Mouse (Mus musculus) heart, embryonic 15.5 days (tissue): ENCODE measurements around the gene Cep131. TPM values are rescaled to one million over a fixed set of nuclear protein-coding genes. Genes with fewer than 3 reads are reported as not detected.

Experiments
- ATAC-seq: fragments of 200-750 bp; cut with Nextera tagmentation; replicated peaks from 2 replicates; pipeline ENCODE4 v1.8.0; 2017; ENCODE audit warnings: low read depth, moderate TSS enrichment; ENCODE audit not compliant: insufficient number of reproducible peaks, insufficient read depth, low FRiP score
- H3K27ac ChIP-seq: fragments of 300-500 bp; sonication (generic); 2 replicates; pipeline ENCODE4 v1.5.1; 2015; ENCODE audit warnings: mild to moderate bottlenecking, inconsistent platforms
- H3K27me3 ChIP-seq: fragments of 300-500 bp; sonication (generic); 2 replicates; pipeline ENCODE4 v1.6.1; 2015; ENCODE audit warnings: inconsistent platforms
- H3K36me3 ChIP-seq: fragments of 300-500 bp; sonication (generic); 2 replicates; pipeline ENCODE4 v1.6.1; 2015; ENCODE audit warnings: mild to moderate bottlenecking, inconsistent platforms
- H3K4me1 ChIP-seq: fragments of 300-500 bp; sonication (generic); replicated peaks from 2 replicates; pipeline ENCODE4 v1.6.1; 2015; ENCODE audit warnings: inconsistent platforms
- H3K4me2 ChIP-seq: fragments of 300-500 bp; sonication (generic); 2 replicates; pipeline ENCODE4 v1.6.1; 2015; ENCODE audit warnings: inconsistent platforms, mild to moderate bottlenecking, moderate library complexity
- H3K4me3 ChIP-seq: fragments of 300-500 bp; sonication (generic); 2 replicates; pipeline ENCODE4 v1.5.1; 2015; ENCODE audit warnings: mild to moderate bottlenecking, inconsistent platforms
- H3K9ac ChIP-seq: fragments of 300-500 bp; sonication (generic); 2 replicates; pipeline ENCODE4 v1.6.1; 2015; ENCODE audit warnings: mild to moderate bottlenecking, inconsistent platforms
- H3K9me3 ChIP-seq: fragments of 300-500 bp; sonication (generic); replicated peaks from 2 replicates; pipeline ENCODE4 v1.6.1; 2016; ENCODE audit warnings: inconsistent platforms
- WGBS: fragments of 180-500 bp; shearing (Covaris S2); methylation state at CpG from one replicate; pipeline ENCODE4 v1.1.7; 2015; ENCODE audit warnings: mixed read lengths; 5-methylcytosine and 5-hydroxymethylcytosine counted together
- microRNA counts: library from miRNA; unstranded; fragments of <30 nt; microRNA quantifications from one replicate; lab custom pipeline; 2016
- microRNA-seq: library from miRNA; unstranded; fragments of <30 nt; microRNA quantifications from one replicate; pipeline ENCODE4, GENCODE M21; 2016
- polyA plus RNA-seq: library from polyadenylated mRNA; unstranded; fragments of >200 nt; fragmentation: Nextera tagmentation; extraction: Ambion mirVana; gene quantifications from 2 replicates; pipeline ENCODE4 v1.2.1, GENCODE M21; 2015

Gene Cep131
- polyA plus RNA-seq, 1 experiment from 2014 or later = 9.9 TPM

DNA sequence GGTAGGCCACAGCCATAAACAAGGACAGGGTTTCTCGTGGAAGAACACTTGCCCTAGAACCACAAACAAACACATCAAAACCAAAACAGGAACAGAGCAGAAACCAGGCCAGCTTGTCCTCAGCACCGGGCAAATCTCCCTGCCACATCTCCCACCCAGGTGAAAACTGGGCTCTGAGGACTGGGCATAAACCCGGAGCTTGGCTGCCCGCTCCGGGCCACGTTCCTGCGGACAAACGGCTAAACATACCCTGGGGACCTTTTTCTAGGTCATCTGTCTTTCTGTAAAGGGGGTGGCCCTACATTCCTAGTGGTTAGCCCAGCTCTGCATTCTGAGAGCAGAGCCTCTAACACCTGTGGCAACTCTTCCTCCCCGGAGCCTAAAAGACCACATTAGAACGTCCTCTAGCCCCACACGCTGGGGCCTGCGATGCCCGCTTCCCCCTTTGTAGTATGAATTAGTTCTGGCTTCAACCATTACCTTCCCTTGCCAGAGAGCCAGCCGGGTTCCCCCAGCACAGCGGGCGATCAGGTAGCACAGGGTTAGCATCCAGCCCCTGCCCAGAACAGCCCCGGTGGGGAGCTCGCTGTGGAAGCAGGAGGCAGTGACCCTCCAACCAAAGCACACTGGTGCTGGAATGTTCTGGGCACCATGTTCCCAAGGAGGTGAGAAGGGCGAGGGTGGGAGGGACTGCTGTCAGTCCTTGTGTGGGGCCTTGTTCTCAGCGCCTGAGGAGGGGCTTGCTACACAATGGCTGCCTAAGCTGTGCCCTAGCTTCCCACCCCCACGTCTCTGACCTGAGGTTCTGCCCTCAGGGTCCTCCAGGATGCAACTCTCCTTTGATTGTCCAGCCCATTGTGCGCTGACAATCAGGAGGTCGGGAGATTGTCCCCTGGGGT is 66.8 kb downstream of the Cep131 start:
- H3K4me2 ChIP-seq = no peak overlapping the region
- ATAC-seq = no peak
- no peaks in the 10 kb centered on the region for H3K36me3 ChIP-seq
- H3K4me1 ChIP-seq = peaks cover 10% of the 10 kb centered on the region
- no peak overlapping the region for H3K9ac ChIP-seq
- no peak overlapping the region for H3K4me3 ChIP-seq
- H3K27me3 ChIP-seq = no peaks in the 10 kb centered on the region; the same call in 1 of the 2 replicates
- 74% methylated on average over 23 of the region's 23 CpGs for WGBS
- H3K9me3 ChIP-seq = no peaks in the 10 kb centered on the region
- no peak overlapping the region for H3K27ac ChIP-seq

DNA sequence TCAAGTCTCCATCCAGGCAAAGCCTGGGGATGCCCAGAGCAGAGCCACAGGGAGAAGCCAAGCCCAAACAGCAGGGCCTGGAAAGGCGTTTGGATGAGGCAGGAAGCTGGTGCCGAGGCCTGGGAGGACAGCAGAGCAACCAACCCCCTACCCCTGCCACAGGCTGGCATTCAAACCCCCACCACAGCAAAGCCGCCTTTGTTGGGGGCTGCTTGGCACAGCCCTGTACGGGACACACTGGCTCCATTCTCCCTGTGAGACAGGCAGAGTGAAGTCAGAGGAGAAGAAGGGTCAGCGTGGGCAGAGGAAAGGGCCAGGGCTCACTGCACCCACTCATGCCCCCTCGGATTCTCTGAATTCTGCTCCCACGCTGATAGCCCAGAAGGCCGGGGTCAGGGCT is 69.6 kb downstream of the Cep131 start:
- Histone ChIP-seq H3K27ac (no peak overlapping the region), H3K4me1 (peaks cover 26% of the 10 kb centered on the region), H3K4me3 (no peak overlapping the region), H3K9me3 (no peaks in the 10 kb centered on the region), H3K27me3 (peaks cover 3% of the 10 kb centered on the region; the same call in 1 of the 2 replicates), H3K4me2 (no peak overlapping the region), H3K36me3 (no peaks in the 10 kb centered on the region), H3K9ac (no peak overlapping the region)
- WGBS = 77% methylated on average over 8 of the region's 8 CpGs
- no peak for ATAC-seq

DNA sequence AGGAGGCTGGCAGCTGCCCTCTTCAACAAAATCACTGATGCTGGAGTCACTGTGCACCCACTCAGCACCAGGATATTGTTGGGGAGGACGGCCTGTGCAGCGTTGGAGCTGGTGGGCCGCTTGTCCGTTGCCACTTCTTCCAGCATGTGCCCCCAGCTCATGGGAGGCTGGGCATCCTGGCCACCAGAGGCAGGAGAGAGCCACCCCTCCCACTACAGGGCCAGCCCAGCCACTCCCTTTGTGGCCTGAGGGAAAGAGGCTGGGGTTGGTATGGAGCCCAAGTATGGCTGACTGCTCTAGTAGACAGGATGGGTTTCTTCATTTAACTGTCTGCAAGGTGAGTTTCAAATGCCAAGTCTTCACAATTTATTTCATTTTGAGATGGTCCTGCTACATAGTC is 71.9 kb downstream of the Cep131 start:
- peaks cover 24% of the 10 kb centered on the region for H3K27me3 ChIP-seq
- H3K9me3 ChIP-seq = no peaks in the 10 kb centered on the region
- 93% methylated on average over 4 of the region's 4 CpGs for WGBS
- H3K4me1 ChIP-seq = peaks cover 32% of the 10 kb centered on the region
- H3K9ac ChIP-seq = no peak overlapping the region
- H3K36me3 ChIP-seq = no peaks in the 10 kb centered on the region
- no peak overlapping the region for H3K4me2 ChIP-seq
- ATAC-seq = no peak
- no peak overlapping the region for H3K27ac ChIP-seq
- no peak overlapping the region for H3K4me3 ChIP-seq

MicroRNAs encoded within 50 kb of the gene (microRNA counts, 519-probe panel; counts per million panel counts)
- microRNA mmu-miR-338-3p (lab: Ali Mortazavi, UCI) = 2,575 counts per million, percentile 56 among the panel's probes with 10 or more counts
- microRNA mmu-miR-338-5p (lab: Ali Mortazavi, UCI) = 2,346 counts per million, percentile 42 among the panel's probes with 10 or more counts

Small RNA genes within 50 kb of the gene (microRNA-seq; reads per million reads assigned to microRNA genes)
- gene Gm25948 = not detected
- not detected for gene Mir3065
- not detected for gene Mir338

Other genes starting within 250 kb of the Cep131 start
- gene Chmp6, start 173.4 kb downstream of the Cep131 start, polyA plus RNA-seq = 57.3 and 69.5 TPM in 2 replicates
- gene Baiap2, start 144.1 kb downstream of the Cep131 start, polyA plus RNA-seq = 11.0 and 16.3 TPM in 2 replicates
- gene Aatk, start 39.7 kb downstream of the Cep131 start, polyA plus RNA-seq = 0.68 and 2.5 TPM in 2 replicates
- gene Tepsin, start 11.9 kb upstream of the Cep131 start, polyA plus RNA-seq = 13.2 and 17.0 TPM in 2 replicates
- 80.9 and 84.1 TPM in 2 replicates for gene Ndufaf8, start 12.1 kb upstream of the Cep131 start, polyA plus RNA-seq
- gene Slc38a10, start 64.5 kb upstream of the Cep131 start, polyA plus RNA-seq = 77.5 and 91.4 TPM in 2 replicates
- 4.2 and 5.7 TPM in 2 replicates for gene Bahcc1, start 146.1 kb upstream of the Cep131 start, polyA plus RNA-seq